Mouse (Mus musculus): ENCODE results near the gene Ppan. TPM values are rescaled to one million over a fixed set of nuclear protein-coding genes. Genes with fewer than 3 reads are reported as not detected.
A peak's percentile ranks its signal among the peaks of the same experiment; 100 is the strongest.

The Ppan gene
- 10 to 100 TPM; 25.0 to 28.7 TPM for total RNA-seq (2021)
- long read RNA-seq, experiment 1, transcript Ppan-201 (11 exons, 1,670 nt): major isoform, 21 of 34 reads
- long read RNA-seq, experiment 1, partial matches to known transcripts: 5 of 34 reads
- long read RNA-seq, experiment 1, other reads (novel, unspliced or antisense): 8 of 34 reads
- long read RNA-seq, experiment 2, transcript Ppan-201 (11 exons, 1,670 nt): major isoform, 19 of 33 reads
- long read RNA-seq, experiment 2, partial matches to known transcripts: 4 of 33 reads
- long read RNA-seq, experiment 2, other reads (novel, unspliced or antisense): 10 of 33 reads

- peak; percentile 87 to 95 for DNase-seq (ENCODE audit: low spot score in 2 of 2)
These were observed at the start of gene Ppan for GRCm38 (mm10) chr9:20887704-20888385. Gene Ppan, plus strand, starts transcription at chr9:20888175.

- no peak for DNase-seq (ENCODE audit: low spot score in 2 of 2)
These were observed 49.0 kb upstream of the Ppan start for GRCm38 (mm10) chr9:20838931-20839330.

GRCm38 (mm10) chr9:20842211-20842610, 45.8 kb upstream of the Ppan start:
- no peak for DNase-seq (ENCODE audit: low spot score in 2 of 2)

- no peak for DNase-seq (ENCODE audit: low spot score in 2 of 2)
These were observed 45.3 kb upstream of the Ppan start for GRCm38 (mm10) chr9:20842670-20843069.

GRCm38 (mm10) chr9:20850179-20850578, 37.8 kb upstream of the Ppan start:
- no peak for DNase-seq (ENCODE audit: low spot score in 2 of 2)

- DNase-seq (ENCODE audit: low spot score in 2 of 2): no peak
These were observed 30.8 kb upstream of the Ppan start for GRCm38 (mm10) chr9:20857131-20857530.

- no peak for DNase-seq (ENCODE audit: low spot score in 2 of 2)
These were observed 28.0 kb upstream of the Ppan start for GRCm38 (mm10) chr9:20859926-20860325.

- no peak for DNase-seq (ENCODE audit: low spot score in 2 of 2)
These were observed 26.2 kb upstream of the Ppan start for GRCm38 (mm10) chr9:20861821-20862220.

GRCm38 (mm10) chr9:20862225-20862624, 25.8 kb upstream of the Ppan start:
- no peak for DNase-seq (ENCODE audit: low spot score in 2 of 2)

- DNase-seq (ENCODE audit: low spot score in 2 of 2): no peak
These were observed 21.1 kb upstream of the Ppan start for GRCm38 (mm10) chr9:20866879-20867278.

- peak in 1 of 2 experiments; percentile 56 for DNase-seq (ENCODE audit: low spot score in 2 of 2)
These were observed 19.4 kb upstream of the Ppan start, which contains the start of gene A230050P20Rik for GRCm38 (mm10) chr9:20868448-20869001. Gene A230050P20Rik, plus strand, starts transcription at chr9:20868642.

GRCm38 (mm10) chr9:20869246-20869645, 18.7 kb upstream of the Ppan start:
- DNase-seq (ENCODE audit: low spot score in 2 of 2): no peak

GRCm38 (mm10) chr9:20870211-20871173, 17.5 kb upstream of the Ppan start:
- no peak for DNase-seq (ENCODE audit: low spot score in 2 of 2)

GRCm38 (mm10) chr9:20872991-20873390, 15.0 kb upstream of the Ppan start:
- DNase-seq (ENCODE audit: low spot score in 2 of 2): no peak

GRCm38 (mm10) chr9:20873521-20873920, 14.5 kb upstream of the Ppan start:
- no peak for DNase-seq (ENCODE audit: low spot score in 2 of 2)

GRCm38 (mm10) chr9:20875021-20875790, 12.8 kb upstream of the Ppan start:
- DNase-seq (ENCODE audit: low spot score in 2 of 2): no peak

GRCm38 (mm10) chr9:20876318-20877117, 11.5 kb upstream of the Ppan start:
- no peak for DNase-seq (ENCODE audit: low spot score in 2 of 2)

GRCm38 (mm10) chr9:20877118-20878040, 10.6 kb upstream of the Ppan start:
- no peak for DNase-seq (ENCODE audit: low spot score in 2 of 2)
